Mouse (Mus musculus): ENCODE results near the gene Arhgef15.
"Not testable (repeated sequence)": the region's sequence is repeated elsewhere in the genome, so short reads cannot be mapped to it uniquely, and the experiment has no call there.

Gene Arhgef15

DNA sequence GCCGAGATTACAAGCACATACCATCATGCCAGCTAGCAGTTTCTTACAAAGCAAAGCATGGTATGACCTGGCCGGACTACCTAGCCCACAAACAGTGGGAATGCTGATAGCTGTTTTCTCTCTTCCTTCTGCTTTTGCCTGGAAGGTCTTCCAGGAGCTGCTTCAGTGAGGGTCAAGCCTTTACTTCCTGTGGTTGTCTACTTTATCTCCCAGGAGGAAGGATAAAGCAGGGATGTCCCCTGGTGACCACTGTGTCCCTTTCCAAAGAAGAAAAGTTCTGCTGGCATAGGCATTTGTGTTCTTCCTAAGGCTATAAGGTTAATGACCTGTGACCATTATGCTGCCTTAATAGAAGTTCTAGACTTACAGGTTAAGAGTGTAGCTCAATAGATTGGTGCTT is 6.1 kb upstream of the Arhgef15 start:
- DNase-seq: no peak

DNA sequence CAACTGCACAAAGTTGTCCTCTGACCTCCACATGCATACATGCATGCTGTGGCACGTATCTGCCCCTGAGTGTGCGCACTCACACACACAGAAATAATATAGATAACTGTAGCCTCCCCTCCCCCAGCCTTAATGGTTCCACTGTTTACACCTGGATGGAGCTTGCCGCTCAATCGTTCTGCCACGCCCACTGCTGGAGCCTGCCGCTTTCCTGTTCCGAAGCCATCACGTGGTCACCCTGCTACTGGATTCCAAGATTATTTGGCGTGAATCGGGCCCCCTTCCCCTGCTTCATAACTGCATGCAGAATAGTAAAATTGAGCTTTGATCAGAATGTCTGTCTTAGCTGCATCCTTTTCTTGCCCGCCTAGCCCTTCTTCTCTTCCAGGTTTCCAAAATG is 4.9 kb upstream of the Arhgef15 start:
- not testable (repeated sequence) for DNase-seq

DNA sequence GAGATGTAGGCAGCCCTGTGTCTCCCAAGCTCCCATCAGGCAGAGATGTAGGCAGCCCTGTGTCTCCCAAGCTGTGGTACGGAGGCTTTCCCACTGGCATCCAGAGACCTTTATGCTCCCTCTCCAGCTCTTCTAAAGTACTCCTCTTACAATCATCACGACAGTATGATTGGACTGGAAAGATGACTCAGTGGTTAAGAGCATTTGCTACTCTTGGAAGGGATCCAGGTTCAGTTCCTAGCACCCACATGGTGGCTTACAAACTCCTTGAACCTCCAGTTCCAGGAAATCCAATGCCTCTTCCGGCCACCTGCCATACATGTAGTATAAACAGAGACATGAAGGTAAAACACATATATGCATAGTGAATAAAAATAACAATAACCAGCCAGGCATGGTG is 4.3 kb upstream of the Arhgef15 start:
- DNase-seq: no peak

DNA sequence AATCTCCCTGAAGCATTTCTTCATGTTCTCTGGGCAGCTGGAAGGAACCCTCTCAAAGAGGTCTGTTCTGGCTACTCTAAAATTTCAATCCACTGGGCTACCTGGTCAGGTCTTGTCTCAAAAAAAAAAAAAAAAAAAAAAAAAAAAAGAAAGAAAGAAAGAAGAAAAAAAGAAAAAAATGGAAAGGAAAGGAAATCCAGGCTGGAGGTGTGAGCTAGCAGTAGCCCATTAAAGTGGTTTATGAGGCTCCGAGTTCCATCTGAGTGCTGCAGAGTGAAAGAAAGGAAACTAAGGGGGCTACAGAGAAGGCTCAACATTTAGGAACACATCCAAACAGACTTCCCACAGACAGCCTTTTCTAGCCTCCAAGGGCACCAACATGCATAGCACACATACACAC is 691 bp upstream of the Arhgef15 start:
- DNase-seq: no peak

DNA sequence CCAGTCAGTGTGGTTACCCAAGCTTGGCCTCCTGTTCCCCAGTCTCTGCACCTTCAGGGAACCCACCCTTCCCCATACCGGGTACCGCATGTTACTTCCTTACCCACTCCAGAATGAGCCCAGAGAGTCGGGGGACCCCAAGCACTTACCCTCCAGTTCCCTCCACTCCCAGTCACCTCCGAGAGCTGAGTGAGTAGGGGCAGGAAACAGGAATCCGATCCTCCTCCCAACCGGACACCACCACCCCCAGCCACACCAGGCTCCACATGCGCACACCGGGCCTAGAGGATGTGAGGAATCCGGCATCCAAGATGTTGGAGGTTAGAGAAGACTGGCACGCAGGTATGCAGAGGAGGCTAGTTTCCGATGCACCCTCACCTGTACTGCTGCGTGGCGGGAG is 583 bp downstream of the Arhgef15 start:
- DNase-seq: peak; percentile 64

DNA sequence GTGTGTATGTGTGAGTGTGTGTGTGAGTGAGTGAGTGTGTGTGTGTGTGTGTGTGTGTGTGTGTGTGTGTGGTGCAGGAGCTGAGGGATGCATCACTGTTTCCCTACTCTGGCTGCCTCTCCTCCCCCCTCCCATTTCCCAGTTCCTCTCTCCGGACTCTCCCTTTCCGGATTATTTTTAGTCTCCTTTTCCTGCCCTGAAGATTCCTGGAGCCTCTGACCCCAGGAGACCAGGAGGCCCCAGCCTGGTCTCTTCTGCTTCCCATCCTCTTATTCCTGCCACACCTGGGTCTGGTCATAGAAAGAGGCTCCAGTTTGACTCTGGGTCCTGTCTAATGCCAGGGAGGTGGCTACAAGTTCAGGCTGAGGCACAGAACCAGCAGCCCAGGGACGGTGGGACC is 1.2 kb downstream of the Arhgef15 start:
- peak; percentile 62 for DNase-seq

DNA sequence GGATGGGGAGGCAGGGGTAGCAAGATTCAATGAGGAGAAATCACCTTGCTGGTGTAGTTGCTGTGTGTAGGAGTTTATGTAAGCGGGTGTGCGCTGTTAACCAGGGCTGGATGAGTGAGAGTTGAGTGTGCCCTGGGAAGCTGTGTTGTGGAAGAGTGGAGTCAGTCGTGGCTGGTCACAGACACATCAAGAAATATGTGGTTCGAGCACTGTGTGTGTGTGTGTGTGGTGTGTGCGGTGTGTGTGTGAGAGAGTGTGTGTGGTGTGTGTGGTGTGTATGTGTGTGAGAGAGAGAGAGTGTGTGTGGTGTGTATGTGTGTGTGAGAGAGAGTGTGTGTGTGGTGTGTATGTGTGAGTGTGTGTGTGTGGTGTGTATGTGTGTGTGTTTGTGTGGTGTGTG is 1.8 kb downstream of the Arhgef15 start:
- no peak for DNase-seq

DNA sequence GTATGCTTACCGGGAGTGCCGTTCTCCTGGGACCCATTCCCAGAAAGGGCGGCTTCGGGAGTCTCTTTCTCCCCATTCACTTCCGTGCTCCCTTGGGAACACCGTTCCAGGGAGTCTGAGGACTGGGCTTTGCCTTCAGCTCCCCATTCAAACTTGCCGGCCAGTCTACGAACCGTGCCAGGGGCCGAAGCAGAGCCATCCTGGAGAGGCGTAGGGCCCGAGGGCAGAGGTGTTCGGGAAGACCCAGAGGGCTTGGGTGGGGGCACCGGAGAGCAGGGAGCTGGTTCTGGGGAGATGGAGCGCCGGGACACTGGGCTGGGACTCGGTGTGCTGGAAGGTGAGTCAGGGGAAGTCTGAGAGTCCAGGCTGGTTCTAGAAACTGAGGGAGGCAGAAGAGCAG is 2.9 kb downstream of the Arhgef15 start:
- peak; percentile 22 for DNase-seq

DNA sequence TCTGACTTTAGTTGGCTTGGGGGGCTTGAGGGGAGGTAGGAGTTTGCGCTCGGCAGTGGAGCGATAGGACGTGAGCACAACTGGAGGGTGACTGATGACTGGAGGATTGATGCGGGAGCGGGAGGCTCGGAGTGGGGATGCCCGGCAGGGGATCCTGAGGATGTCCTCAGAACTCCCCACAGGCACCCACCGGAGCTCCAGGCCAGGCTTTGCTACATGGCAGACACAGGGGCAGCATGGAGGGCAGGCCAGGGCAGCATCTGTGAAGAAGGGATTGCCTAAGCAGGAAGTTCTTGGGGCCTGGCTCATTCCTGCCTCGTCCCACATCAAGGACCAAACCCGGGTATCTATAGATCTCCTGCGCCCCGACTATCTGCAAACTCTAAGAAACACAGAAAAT is 3.4 kb downstream of the Arhgef15 start:
- DNase-seq: peak; percentile 14

DNA sequence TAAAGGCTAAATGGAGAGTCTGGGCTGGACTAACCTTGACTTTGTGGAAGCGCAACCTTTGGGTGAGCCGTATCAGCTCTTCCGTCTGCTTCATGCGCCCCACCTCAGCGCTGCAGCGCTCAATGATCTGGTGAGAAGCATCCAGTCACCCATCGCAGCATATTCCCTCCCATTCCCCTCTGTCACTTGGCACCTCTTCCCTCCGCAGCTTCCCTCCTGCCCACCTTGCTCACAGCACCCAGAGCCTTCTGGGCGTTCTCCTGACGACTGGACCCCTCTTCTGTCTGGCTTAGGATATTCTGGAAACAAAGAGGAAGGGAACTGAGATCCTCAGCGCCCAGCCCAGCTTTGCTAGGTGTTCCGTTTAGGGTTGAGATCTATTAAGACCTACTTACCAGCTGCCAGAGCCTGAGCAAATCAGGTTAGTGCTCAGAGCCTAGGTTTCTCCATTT is 9.7 kb downstream of the Arhgef15 start:
- DNase-seq: no peak

DNA sequence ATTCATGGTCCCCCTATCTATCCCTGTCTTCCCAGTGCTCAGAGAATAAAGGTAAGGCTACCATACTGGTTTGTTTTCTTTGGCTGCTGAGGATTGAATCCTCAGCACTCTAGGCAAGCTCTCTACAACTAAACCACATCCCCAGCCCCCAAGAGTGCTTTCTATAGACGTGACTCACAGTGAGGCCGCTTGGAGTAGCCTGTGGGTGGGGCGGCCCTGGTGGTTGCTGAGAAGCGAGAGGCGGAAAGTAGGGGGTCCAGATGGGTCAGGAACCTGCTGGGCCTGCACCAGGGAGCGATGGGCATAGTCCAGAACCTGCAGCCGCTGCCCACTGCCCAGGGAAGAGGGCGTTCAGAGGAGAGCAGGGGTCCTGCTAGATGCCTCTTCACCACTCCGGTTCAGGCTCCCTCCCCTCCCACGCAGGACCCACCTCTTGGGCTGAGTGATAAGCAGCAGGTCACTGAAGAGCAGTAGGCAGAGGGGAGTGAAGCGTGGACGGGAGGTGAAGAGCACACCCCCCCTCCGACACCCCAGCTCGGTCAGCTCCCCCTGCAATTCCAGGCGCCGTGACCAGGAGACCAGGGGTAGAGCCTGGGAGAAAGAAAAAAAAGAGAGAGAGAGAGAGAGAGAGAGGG is 10.4 kb downstream of the Arhgef15 start:
- peak; percentile 11 for DNase-seq

DNA sequence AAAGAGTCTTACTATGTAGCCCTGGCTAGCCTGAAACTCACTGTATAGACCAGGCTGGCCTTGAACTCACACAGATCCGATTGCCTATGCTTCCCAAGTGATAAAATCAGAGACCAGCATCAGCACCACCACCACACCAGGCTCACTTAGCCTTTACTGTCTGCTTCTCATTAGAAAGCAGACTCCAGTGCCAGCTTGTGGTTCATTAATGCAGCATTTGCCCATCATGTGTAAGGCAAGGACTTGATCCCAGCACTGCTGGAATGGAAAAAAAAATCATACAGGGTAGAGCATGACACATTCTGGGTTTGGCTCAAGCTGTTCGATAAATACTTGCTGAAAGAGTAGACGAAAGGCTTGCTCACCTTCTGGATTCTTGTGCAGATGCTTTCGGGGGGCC is 11.3 kb downstream of the Arhgef15 start:
- no peak for DNase-seq

DNA sequence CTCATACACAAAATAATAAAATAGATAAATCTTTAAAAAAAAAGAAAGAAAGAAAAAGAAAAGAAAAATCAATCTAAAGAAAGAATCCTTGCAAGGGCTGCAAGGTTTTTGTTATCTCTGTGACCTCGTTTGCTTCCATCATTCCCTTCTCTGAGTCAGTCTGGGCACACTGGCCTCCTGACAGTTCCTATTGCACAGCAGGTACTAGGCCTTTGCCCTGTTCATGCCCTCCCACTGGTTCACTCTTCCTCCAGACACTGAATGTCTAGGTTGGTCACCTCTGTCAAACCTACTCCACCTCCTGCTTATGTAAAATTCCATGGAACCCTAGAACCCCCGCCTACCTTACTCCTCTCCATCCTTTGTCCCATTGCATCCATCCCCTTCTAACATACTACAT is 12.0 kb downstream of the Arhgef15 start:
- DNase-seq: no peak

DNA sequence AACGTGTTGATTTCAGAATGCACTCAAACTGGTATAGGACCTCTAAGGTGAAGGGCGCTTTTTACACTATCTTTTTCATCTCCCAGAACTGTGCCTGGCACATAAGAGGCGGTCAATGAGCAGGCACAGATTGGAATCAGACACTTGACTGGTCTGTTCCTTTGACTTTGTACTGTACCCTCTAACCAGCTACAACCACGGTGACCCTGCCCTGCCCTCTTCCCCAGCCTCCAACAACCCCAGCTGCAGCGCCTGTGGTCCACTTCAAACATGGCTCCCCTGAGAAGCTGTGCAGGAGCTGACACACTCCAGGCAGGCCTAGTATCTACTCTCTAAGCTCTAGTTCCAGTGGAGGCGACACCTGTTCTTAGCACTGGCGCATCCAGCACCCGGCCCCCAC is 14.5 kb downstream of the Arhgef15 start:
- peak; percentile 36 for DNase-seq

DNA sequence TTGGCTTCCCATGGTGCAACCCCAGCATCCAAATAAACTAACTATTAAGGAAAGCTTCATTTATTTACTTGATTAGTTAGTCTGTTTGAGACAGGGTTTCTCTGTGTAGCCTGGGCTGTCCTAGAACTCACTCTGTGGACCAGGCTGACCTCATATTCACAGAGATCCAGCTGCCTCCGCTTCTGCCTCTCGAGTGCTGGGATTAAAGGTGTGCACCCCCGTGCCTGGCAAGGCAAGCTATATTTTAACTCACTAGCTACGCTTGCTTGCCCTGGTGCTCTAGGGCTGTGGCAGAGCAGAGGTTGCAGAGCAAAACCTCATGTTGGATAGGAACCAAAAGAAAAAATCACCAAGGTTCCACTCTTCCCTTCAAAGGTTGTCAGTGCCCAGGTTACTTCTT is 16.8 kb downstream of the Arhgef15 start:
- peak; percentile 76 for DNase-seq

DNA sequence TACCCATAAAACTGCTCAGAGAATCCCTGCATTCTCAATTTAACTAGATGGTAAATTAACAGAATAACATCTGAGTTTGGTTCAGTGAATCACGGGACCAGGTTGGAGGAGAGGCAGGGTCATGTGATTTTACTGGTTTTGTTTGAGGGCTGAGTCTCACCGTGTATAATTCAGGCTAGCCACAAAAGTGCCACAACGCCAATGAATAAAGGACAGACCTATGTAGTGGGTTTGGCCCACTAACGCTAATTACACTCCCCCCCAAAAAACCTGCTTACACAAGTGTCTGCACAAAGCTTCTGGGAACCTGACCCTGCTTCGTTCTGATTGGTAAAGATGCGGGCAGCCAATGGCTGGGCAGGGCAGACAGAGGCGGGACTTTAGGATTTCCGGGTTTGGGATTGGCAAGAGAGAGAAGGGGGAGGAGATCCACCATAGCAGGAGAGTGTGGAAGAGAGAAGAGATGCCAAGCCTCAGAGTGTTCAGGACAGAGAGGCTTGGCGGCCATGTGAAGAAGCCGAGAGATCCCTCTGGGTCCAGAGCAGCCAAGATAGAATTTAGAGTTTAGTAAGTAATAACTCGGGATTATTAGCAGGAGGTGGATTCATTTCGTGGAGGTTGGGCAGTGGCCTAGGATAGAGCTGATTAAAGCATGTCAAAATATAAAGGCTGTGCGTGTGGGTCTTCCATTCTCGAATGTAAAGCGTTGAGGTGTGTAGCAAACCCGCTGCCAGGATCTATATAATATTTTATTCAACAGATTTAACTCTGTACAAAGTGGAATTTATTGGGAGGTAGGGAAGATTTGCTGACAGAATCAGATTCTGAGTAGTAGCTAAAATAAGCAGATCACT is 17.6 kb downstream of the Arhgef15 start:
- peak; percentile 90 for DNase-seq

DNA sequence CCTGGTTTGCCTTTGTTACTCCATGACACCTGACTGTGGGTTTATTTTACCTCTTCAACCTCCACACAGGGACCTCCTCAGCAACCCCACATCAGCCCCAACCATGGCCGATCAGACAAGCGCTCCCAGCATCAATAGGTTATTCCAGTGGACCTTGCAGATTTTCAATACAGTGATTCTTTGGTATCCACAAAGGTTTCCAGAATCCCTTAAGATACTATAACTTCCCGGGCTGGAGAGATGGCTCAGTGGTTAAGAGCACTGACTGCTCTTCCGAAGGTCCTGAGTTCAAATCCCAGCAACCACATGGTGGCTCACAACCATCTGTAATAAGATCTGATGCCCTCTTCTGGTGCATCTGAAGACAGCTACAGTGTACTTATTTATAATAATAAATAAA is 20.3 kb downstream of the Arhgef15 start:
- DNase-seq: not testable (repeated sequence)

DNA sequence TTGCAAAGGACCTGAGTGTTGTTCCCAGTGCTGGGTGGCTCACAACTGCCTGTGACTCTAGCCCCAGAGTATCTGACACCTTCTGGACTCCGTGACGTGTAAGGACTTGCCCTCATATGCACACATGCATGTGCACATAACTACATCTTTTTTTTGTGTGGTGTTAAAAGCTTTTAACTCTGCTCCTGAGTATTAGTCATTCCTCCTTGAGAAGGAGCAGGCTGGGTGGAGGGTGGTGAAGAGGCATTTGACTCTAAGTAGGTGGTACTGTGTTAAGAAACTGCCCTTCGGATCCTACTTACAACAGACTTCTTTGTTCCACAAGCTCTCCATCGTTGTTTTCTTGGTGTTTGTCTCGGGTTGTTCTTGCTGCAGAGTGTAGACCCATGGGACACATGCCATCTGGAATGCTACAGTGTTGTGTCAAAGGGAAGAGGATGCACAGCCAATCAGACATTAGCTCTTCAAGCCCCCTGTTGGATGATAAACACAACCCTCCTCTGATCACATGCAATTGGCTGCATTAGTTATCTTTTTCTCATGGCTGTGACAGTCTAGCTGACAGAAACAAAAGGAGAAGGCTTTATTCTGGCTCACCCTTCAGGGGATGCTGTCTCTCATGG is 23.3 kb downstream of the Arhgef15 start:
- DNase-seq: no peak

DNA sequence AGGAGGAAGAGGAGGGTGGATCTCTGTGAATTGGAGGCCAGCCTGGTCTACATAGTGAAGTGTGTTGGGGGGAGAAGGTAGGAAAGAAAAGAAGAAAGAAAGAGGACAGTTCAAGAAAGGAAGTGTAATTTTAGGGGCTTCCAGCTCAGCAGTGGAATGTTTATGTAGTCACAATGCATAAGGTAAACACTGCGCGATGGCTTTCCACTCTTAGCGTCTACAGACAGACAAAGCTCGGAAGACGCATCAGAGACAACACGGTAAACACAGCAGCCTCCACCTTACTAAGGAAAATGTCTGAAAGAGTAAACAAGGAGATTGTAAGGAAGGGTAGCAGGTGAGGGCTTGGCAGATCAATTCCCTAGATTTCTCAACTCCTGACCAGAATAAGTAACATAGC is 27.3 kb downstream of the Arhgef15 start:
- DNase-seq: no peak

DNA sequence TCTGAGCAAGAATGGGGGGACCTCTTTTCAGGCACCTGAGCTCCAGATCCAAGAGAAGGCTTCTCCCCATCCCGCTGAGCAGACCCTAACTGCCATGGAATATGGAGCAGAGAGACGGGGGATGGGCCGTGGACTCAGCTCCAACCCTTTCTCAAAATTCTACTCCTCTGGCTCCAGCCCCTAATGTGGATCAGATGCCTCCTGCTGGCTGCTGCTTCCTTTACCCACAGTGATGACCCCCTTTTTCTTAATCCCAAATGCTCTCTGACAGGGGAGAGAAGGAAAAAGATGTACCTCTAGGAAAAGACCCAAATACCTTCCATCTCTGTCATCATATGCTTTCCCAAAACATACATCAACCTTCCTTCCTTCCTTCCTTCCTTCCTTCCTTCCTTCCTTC is 30.3 kb downstream of the Arhgef15 start, which contains the start of gene Odf4:
Odf4 (minus strand) TSS at position 101 of the 400 bp plus-strand sequence.
- no peak for DNase-seq

DNA sequence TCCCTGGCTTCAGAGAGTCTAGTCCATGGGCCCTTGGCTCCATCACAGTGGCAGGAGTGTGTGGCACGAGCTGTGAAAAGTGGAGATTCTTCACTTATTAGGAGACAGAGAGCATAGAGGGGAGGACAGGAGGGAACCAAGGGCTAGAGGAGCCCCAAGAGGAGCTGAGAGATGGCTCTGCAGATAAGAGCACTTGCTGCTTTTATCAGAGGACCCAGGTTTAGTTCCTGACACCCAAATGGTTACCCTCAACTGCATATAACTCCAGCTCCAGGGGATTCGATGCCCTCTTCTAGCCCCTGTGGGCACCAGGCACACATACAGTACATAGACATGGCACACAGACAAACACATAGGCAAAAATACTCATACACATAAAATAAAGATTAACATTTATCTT is 32.5 kb downstream of the Arhgef15 start:
- no peak for DNase-seq

DNA sequence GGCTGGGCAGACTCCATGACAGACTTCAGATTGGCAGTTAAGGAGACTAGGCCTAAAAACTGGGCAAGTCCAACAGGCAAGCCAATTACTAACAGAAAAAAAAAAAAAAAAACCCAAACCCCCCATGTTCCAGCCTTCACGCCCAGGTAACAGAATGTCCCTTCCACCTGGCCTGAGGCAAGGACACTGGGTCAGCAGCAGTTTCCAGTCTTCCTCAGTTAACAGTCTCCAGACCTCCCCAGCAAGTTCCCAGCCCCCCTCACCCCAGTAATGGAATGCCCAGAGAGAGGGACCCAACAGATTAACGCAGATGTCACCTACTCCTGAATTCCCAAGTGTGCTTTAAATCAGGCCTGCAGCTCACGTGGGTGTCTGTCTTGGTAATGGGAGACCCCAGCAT is 34.1 kb downstream of the Arhgef15 start:
- DNase-seq: peak; percentile 35

DNA sequence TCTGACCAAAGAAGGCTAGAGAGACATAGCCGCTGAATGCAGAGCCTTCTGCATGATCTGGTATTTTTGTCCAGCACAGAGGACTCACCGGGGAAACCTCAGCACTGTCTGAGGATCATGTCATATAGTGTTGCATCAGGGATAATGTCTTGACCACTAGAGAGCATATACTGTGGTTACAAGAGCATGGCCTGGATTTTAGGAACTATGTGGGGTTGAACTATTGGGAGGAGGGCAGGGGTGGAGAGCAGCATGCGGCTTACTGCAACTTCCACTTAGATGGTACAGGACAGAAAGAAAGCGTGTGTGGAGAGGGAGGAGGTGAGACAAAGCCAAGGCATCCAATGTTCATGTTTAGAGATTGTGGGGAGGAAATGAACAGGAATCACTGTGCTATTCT is 42.7 kb downstream of the Arhgef15 start:
- no peak for DNase-seq
